Mouse (Mus musculus) neural tube, embryonic 13.5 days (tissue): ENCODE data around the gene Etnk2. TPM values are rescaled to one million over a fixed set of nuclear protein-coding genes. Genes with fewer than 3 reads are reported as not detected.

Experiments used
- ATAC-seq: fragments of 200-750 bp; cut with Nextera tagmentation; 2 replicates; pipeline ENCODE4 v1.8.0; 2017; ENCODE audit warnings: low read depth, mild to moderate bottlenecking, moderate TSS enrichment, moderate library complexity
- H3K27ac ChIP-seq: fragments of 300-500 bp; sonication (generic); replicated peaks from 2 replicates; pipeline ENCODE4 v1.5.1; 2015; ENCODE audit warnings: moderate library complexity, mild to moderate bottlenecking, inconsistent platforms
- H3K27me3 ChIP-seq: fragments of 300-500 bp; sonication (generic); 2 replicates; pipeline ENCODE4 v1.6.1; 2015; ENCODE audit warnings: mild to moderate bottlenecking, inconsistent platforms
- H3K36me3 ChIP-seq: fragments of 300-500 bp; sonication (generic); 2 replicates; pipeline ENCODE4 v1.6.1; 2015; ENCODE audit warnings: mild to moderate bottlenecking, inconsistent platforms
- H3K4me1 ChIP-seq: fragments of 300-500 bp; sonication (generic); replicated peaks from 2 replicates; pipeline ENCODE4 v1.6.1; 2015; ENCODE audit warnings: inconsistent platforms
- H3K4me2 ChIP-seq: fragments of 300-500 bp; sonication (generic); 2 replicates; pipeline ENCODE4 v1.6.1; 2015; ENCODE audit warnings: inconsistent platforms, mild to moderate bottlenecking, moderate library complexity
- H3K4me3 ChIP-seq: fragments of 300-500 bp; sonication (generic); 2 replicates; pipeline ENCODE4 v1.5.1; 2015; ENCODE audit warnings: mild to moderate bottlenecking, inconsistent platforms
- H3K9ac ChIP-seq: fragments of 300-500 bp; sonication (generic); 2 replicates; pipeline ENCODE4 v1.6.1; 2015; ENCODE audit warnings: moderate library complexity, mild to moderate bottlenecking, inconsistent platforms
- H3K9me3 ChIP-seq: fragments of 300-500 bp; sonication (generic); 2 replicates; pipeline ENCODE4 v1.6.1; 2016; ENCODE audit warnings: inconsistent platforms
- WGBS: fragments of 180-500 bp; shearing (Covaris S2); methylation state at CpG from one replicate; pipeline ENCODE4 v1.1.7; 2015; 5-methylcytosine and 5-hydroxymethylcytosine counted together
- polyA plus RNA-seq: library from polyadenylated mRNA; unstranded; fragments of >200 nt; fragmentation: Nextera tagmentation; extraction: Ambion mirVana; gene quantifications from 2 replicates; pipeline ENCODE4 v1.2.1, GENCODE M21; 2015

Gene Etnk2
- polyA plus RNA-seq, 1 experiment from 2014 or later = 10.2 TPM

DNA sequence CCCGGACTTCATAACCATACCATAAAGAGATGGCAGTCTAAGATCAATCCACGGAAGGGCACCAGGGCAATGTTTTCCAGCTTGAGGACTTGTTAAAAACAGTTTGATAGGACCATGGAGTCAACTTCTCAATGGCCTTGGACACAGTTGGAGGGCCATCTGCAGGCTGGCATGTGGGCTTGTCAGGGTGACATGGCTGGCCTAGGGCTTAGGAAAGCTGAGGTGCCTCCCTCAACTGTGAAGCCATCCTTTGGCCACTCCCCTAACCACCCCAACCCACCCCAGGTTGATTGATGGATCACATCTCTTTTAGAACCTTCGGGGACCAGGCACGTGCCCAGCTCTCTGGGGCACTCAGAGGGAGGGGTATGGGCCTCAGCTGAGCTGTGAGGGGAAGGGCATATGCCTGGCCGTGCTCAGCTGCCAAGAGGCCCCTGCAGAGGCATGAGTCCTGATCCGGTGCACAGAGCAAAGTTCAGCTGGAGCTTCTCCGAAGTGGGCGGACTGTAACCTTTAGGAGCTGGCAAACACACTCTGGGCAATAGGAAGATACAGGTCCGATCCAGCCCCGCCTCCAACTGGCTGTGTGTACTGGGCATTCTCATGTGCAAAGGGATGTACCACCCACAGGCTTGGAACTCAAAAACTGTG lies 12.4 kb downstream of the Etnk2 start:
- 54% methylated on average over 10 of the region's 10 CpGs for WGBS
- Histone ChIP-seq H3K4me2 (no peak overlapping the region), H3K27me3 (no peaks in the 10 kb centered on the region), H3K4me1 (peaks cover 38% of the 10 kb centered on the region), H3K9ac (no peak overlapping the region), H3K9me3 (no peaks in the 10 kb centered on the region), H3K36me3 (no peaks in the 10 kb centered on the region), H3K27ac (no peak overlapping the region), H3K4me3 (no peak overlapping the region)
- ATAC-seq = no peak

DNA sequence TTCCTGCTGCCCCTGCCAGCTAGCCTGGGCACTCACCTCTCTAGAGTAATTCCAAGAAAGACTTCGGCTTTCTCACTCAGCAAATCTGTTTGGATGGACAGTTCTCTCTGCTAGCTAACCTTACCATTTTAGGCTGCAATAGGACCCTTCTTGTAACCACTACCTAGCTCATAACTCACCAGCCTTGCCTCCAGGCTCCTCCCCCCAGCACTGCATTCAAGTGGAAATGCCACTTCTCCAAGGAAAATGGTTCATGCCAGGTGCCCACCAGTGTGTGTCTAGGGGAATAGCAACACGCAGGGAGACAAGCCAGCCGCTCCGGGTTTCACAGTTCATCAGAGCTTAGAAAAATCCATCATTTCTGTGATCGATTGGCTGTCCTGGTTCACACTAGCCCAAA lies 14.2 kb downstream of the Etnk2 start:
- Histone ChIP-seq H3K27ac (no peak overlapping the region), H3K4me1 (peaks cover 37% of the 10 kb centered on the region), H3K9ac (no peak overlapping the region), H3K9me3 (no peaks in the 10 kb centered on the region), H3K27me3 (no peaks in the 10 kb centered on the region), H3K4me2 (no peak overlapping the region), H3K4me3 (no peak overlapping the region), H3K36me3 (no peaks in the 10 kb centered on the region)
- WGBS = 84% methylated on average over 5 of the region's 5 CpGs
- no peak for ATAC-seq

GRCm38 (mm10) chr1:133379254-133379985 lies 16.0 kb downstream of the Etnk2 start:
- Histone ChIP-seq H3K9me3 (no peaks in the 10 kb centered on the region), H3K9ac (0 out of 2 replicates have a peak overlapping the region, but pooled peaks have one; percentile 12), H3K4me2 (no peak overlapping the region), H3K4me3 (no peak overlapping the region), H3K36me3 (peaks cover 13% of the 10 kb centered on the region), H3K4me1 (peaks cover 39% of the 10 kb centered on the region), H3K27ac (0 out of 2 replicates have a peak overlapping the region, but pooled peaks have one; percentile 13), H3K27me3 (no peaks in the 10 kb centered on the region)
- no peak for ATAC-seq
- WGBS = 64% methylated on average over 10 of the region's 10 CpGs

DNA sequence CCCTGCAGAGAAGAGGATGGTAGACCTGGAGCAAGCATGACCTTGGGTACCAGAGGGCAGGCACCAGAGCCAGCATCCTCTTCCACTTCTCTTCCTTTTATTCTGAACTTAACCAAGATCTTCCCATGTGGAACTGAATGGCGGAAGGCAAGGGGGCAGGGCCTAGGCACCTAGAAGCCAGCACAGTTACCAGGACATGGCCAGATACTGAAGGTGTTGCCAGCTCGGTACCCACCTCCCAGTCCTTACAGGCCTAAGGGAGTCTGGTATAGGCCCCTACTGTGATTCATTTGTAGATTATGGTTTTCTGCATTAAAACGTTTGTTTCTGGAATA lies 16.6 kb downstream of the Etnk2 start:
- Histone ChIP-seq H3K27ac (0 out of 2 replicates have a peak overlapping the region, but pooled peaks have one; percentile 13), H3K4me2 (no peak overlapping the region), H3K4me3 (no peak overlapping the region), H3K9ac (no peak overlapping the region), H3K36me3 (peaks cover 18% of the 10 kb centered on the region), H3K9me3 (no peaks in the 10 kb centered on the region), H3K4me1 (peaks cover 39% of the 10 kb centered on the region), H3K27me3 (no peaks in the 10 kb centered on the region)
- no peak for ATAC-seq
- WGBS = 88% methylated on average over 3 of the region's 3 CpGs

DNA sequence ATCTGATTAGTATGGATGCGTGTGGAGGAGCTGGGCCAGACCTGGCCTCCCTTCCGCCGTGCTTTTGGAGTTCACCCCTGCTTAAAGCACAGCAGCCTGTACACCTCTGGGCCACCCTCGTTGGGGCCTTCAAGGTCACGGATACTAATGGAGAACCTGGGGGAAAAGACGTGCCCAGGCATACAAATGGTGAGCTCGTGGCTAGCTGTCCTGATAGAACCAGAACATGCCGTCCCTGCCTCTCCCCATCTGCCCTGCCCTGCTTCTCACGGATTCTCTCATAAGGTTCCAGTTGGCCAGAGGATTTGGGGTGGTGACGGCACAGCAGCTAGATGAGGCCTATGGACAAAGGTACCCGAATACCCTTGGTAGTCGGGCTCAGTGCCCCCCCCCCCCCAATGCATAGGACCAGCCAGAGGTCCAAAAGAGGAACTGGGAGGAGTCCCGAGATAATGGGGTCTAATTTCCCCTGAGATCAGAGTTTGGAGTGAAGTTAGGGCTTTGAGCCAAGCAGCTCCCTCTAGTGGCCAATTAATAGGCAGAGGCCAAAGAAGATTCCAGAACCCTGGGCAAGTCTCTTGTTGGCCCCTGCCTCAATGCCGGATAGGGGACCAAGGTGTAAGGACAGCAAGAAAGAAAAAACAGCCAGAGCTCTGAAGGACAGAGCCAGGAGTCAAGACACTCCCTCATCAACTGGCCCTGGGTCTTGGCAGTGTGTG lies 17.1 kb downstream of the Etnk2 start:
- ATAC-seq = no peak
- peaks cover 24% of the 10 kb centered on the region for H3K36me3 ChIP-seq
- H3K4me2 ChIP-seq = no peak overlapping the region
- H3K9me3 ChIP-seq = no peaks in the 10 kb centered on the region
- no peak overlapping the region for H3K9ac ChIP-seq
- H3K27me3 ChIP-seq = no peaks in the 10 kb centered on the region
- 74% methylated on average over 14 of the region's 14 CpGs for WGBS
- 0 out of 2 replicates have a peak overlapping the region, but pooled peaks have one; percentile 13 for H3K27ac ChIP-seq
- no peak overlapping the region for H3K4me3 ChIP-seq
- H3K4me1 ChIP-seq = peaks cover 39% of the 10 kb centered on the region

DNA sequence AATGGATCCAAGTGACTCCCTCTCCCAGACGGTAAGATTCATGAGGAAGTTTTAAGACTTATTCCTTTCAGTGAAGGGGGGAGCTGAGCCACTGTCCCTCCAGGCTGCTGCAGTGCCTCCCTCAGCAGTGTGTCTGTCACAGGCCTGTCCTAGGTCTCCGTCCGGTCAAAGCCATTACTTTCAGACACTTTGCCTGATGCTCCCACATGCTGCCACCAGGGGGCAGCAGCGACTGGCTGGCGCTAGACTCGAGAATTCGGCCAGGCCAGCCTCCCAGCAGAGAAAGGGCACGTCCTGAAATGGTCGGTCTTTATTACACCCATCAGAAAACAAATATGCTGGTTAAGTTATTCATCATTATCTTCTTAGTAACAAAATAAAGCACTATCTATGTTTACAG lies 18.6 kb downstream of the Etnk2 start:
- no peak overlapping the region for H3K4me2 ChIP-seq
- no peaks in the 10 kb centered on the region for H3K9me3 ChIP-seq
- peak; percentile 30; the same call in 1 of the 2 replicates for ATAC-seq
- no peak overlapping the region for H3K4me3 ChIP-seq
- peak overlapping the region; percentile 87; the same call in 1 of the 2 replicates for H3K27ac ChIP-seq
- WGBS = 5% methylated on average over 9 of the region's 9 CpGs
- no peak overlapping the region for H3K9ac ChIP-seq
- peaks cover 33% of the 10 kb centered on the region for H3K4me1 ChIP-seq
- peaks cover 34% of the 10 kb centered on the region for H3K36me3 ChIP-seq
- no peaks in the 10 kb centered on the region for H3K27me3 ChIP-seq

DNA sequence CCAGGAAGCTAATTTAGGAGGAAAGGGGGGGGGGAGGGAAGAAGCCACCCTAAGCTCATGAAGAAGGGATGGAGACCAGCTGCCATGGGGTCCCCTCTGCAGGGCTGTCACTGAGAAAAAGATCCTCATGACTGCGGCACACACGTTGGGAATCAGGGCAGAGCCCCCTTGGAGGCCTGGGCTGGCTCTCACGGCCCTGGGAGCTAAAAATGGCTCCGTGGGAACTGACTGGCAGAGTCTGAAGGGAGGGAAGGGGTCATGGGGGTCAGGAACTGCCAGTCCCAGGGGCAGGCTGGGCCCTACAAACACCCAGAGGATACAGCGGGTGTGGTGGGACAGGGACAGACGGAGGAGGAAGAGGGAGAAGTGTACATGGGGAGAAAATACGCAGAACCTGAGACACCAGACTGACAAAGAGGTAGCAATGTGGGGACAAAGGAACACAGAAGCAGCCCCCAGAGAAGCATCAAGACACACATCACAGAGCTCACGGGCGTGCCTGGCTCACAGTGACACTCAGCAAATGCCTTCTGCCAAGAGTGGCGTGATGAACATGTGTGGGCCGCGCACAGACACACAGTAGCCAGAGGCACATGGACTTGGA lies 19.3 kb downstream of the Etnk2 start:
- peaks cover 40% of the 10 kb centered on the region for H3K36me3 ChIP-seq
- no peak overlapping the region for H3K4me2 ChIP-seq
- ATAC-seq = 0 out of 2 replicates have a peak, but pooled peaks have one; percentile 3
- WGBS = 42% methylated on average over 12 of the region's 12 CpGs
- no peak overlapping the region for H3K4me3 ChIP-seq
- H3K4me1 ChIP-seq = peaks cover 33% of the 10 kb centered on the region
- no peaks in the 10 kb centered on the region for H3K27me3 ChIP-seq
- peak overlapping the region; percentile 52 for H3K9ac ChIP-seq
- H3K9me3 ChIP-seq = no peaks in the 10 kb centered on the region
- H3K27ac ChIP-seq = peak overlapping the region; percentile 87

DNA sequence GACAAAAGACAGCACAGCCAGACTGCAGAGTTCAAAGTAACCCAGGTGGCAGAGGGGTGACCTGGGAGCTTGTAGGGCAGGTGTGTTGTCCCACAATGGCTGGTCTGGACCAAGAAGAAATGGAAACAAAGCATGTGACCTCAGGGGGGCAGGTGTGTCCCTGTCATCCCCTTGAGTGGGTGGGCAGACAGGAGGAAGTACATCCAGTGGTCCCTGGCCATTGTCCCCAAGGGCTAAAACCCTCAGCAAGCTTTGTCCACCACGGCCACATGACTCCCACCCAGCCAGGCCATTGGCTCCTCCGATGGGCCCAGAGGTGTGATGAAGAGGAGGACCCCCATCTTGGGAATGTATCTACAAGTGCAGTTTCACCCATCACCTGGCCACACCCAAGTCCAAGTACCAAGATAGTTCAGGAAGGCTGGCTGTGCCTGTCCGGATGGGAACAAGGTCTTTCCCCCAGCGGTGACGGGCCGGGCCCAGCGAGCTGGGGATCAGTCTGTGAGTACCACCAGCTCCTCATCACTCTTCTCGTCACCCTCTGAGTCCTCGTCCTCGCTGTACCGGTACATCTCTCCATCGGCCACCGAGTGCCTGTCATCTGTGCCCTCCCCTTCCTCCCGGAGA lies 19.9 kb downstream of the Etnk2 start:
- Histone ChIP-seq H3K27ac (peak overlapping the region; percentile 87), H3K4me1 (peaks cover 33% of the 10 kb centered on the region), H3K36me3 (peaks cover 47% of the 10 kb centered on the region), H3K9me3 (no peaks in the 10 kb centered on the region), H3K27me3 (no peaks in the 10 kb centered on the region), H3K4me2 (no peak overlapping the region), H3K4me3 (no peak overlapping the region), H3K9ac (peak overlapping the region; percentile 52; the same call in 1 of the 2 replicates)
- WGBS = 84% methylated on average over 14 of the region's 14 CpGs
- ATAC-seq = no peak

- Histone ChIP-seq H3K4me1 (peaks cover 20% of the 10 kb centered on the region), H3K4me2 (0 out of 2 replicates have a peak overlapping the region, but pooled peaks have one; percentile 14), H3K9me3 (no peaks in the 10 kb centered on the region), H3K4me3 (no peak overlapping the region), H3K9ac (peak overlapping the region; percentile 39), H3K27ac (0 out of 2 replicates have a peak overlapping the region, but pooled peaks have one; percentile 18), H3K36me3 (peaks cover 69% of the 10 kb centered on the region), H3K27me3 (no peaks in the 10 kb centered on the region)
- ATAC-seq = no peak
- 42% methylated on average over 9 of the region's 9 CpGs for WGBS
Observed at GRCm38 (mm10) chr1:133385506-133385905, 22.1 kb downstream of the Etnk2 start.

- Histone ChIP-seq H3K4me2 (no peak overlapping the region), H3K36me3 (peaks cover 76% of the 10 kb centered on the region), H3K27ac (0 out of 2 replicates have a peak overlapping the region, but pooled peaks have one; percentile 18), H3K27me3 (no peaks in the 10 kb centered on the region), H3K4me3 (no peak overlapping the region), H3K4me1 (peaks cover 19% of the 10 kb centered on the region), H3K9me3 (no peaks in the 10 kb centered on the region), H3K9ac (peak overlapping the region; percentile 39)
- WGBS = 59% methylated on average over 11 of the region's 11 CpGs
- ATAC-seq = no peak
Observed at GRCm38 (mm10) chr1:133386209-133386608, 22.8 kb downstream of the Etnk2 start.

DNA sequence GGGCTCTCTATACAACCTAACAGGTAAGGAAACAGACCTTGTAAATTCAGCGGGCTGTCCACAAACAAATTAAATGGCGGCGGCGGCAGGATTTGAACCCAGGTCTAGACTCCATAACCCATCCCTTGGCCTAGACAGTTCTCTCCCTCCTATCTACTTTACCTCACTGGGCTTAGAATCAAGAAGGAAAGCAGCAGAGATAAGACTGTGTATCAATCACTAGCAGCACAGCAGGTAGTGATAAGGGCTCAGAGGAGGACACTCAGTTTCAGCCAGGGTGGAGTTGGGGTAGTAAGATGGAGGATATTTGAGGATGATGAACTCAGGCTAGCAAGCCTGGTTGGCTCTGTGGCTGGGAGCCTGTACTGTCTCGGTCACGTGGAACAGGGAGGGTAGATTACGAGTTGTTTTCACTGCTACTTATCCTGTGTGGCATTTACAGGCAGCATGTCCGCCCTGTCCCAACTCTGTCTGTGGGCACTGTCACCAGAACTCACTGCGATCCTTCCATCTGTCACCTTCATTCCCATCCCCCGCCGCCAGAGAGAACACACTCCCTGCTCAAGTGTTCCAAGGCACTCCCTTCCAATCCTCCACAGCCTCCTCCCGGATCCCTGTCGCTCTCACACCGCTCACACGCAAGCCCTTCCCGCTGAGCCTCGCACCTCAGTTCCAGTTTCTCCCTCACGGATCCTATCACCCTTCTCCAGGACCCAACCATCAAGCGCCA lies 24.3 kb downstream of the Etnk2 start:
- H3K9me3 ChIP-seq = no peaks in the 10 kb centered on the region; the same call in 1 of the 2 replicates
- H3K36me3 ChIP-seq = peaks cover 90% of the 10 kb centered on the region
- peaks cover 13% of the 10 kb centered on the region for H3K4me1 ChIP-seq
- H3K27ac ChIP-seq = no peak overlapping the region
- H3K4me2 ChIP-seq = no peak overlapping the region
- ATAC-seq = no peak
- H3K4me3 ChIP-seq = no peak overlapping the region
- WGBS = 80% methylated on average over 19 of the region's 19 CpGs
- no peak overlapping the region for H3K9ac ChIP-seq
- no peaks in the 10 kb centered on the region for H3K27me3 ChIP-seq
